Mouse (Mus musculus): ENCODE measurements around the gene Sct.
"Not testable (repeated sequence)": the region's sequence is repeated elsewhere in the genome, so short reads cannot be mapped to it uniquely, and the experiment has no call there.

Sct gene

GRCm38 (mm10) chr7:141291921-141292582 lies 13.1 kb upstream of the Sct start, which contains the start of gene Drd4:
Drd4 (plus strand) TSS chr7:141292006.
- DNase-seq (ENCODE audit: low read depth, low spot score): no peak

DNA sequence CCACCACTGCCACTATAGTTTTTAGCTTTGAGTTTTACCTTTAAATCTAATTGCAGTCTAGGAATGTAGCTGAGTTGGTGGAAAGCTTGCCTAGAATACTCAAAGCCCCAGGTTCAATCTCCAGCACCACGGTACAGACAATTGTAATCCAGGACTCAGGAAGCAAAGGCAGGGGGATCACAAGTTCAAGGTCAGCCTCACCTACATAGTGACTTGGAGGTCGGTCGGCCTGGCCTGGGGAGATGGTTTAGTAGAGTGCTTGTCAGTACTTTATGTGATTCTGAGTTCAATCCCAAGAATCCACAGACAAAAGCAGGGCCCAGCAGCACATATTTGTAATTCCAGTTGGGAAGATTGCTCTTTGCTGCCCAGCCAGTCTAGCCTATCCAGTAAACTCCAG lies 9.1 kb upstream of the Sct start:
- no peak for DNase-seq (ENCODE audit: low read depth, low spot score)

GRCm38 (mm10) chr7:141282756-141283155 lies 3.8 kb upstream of the Sct start:
- DNase-seq (ENCODE audit: low read depth, low spot score): no peak

GRCm38 (mm10) chr7:141281442-141281841 lies 2.5 kb upstream of the Sct start:
- DNase-seq (ENCODE audit: low read depth, low spot score): no peak

- DNase-seq (ENCODE audit: low read depth, low spot score): no peak
Measured at GRCm38 (mm10) chr7:141277701-141278678, 943 bp downstream of the Sct start.

DNA sequence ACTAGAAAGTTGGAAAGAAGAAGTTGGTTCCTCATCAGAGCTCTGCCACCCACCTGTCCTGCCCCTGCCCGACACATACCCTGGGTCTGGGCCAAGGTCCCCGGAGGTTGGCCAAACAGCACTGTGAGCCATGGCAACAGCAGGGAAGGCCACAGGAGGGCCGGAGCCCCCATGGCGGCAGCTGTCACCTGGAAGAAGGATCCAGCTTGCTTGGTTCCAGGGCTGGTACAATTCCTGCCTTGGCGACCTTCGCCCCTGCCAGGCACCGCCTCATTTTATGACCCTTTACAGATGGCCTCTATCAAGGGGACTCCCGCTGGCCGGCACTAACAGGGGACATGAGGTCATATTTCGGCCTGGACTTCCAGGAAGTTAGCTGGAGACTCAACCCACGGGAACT lies 2.4 kb downstream of the Sct start, which contains the start of gene Cdhr5:
Cdhr5 (minus strand) TSS at position 241 of the 400 bp plus-strand sequence.
- no peak for DNase-seq (ENCODE audit: low read depth, low spot score)

- no peak for DNase-seq (ENCODE audit: low read depth, low spot score)
Measured at GRCm38 (mm10) chr7:141275356-141275755, 3.6 kb downstream of the Sct start.

- DNase-seq (ENCODE audit: low read depth, low spot score): no peak
Measured at GRCm38 (mm10) chr7:141270631-141271030, 8.3 kb downstream of the Sct start.

- DNase-seq (ENCODE audit: low read depth, low spot score): no peak
Measured at GRCm38 (mm10) chr7:141269273-141269545, 9.7 kb downstream of the Sct start.

DNA sequence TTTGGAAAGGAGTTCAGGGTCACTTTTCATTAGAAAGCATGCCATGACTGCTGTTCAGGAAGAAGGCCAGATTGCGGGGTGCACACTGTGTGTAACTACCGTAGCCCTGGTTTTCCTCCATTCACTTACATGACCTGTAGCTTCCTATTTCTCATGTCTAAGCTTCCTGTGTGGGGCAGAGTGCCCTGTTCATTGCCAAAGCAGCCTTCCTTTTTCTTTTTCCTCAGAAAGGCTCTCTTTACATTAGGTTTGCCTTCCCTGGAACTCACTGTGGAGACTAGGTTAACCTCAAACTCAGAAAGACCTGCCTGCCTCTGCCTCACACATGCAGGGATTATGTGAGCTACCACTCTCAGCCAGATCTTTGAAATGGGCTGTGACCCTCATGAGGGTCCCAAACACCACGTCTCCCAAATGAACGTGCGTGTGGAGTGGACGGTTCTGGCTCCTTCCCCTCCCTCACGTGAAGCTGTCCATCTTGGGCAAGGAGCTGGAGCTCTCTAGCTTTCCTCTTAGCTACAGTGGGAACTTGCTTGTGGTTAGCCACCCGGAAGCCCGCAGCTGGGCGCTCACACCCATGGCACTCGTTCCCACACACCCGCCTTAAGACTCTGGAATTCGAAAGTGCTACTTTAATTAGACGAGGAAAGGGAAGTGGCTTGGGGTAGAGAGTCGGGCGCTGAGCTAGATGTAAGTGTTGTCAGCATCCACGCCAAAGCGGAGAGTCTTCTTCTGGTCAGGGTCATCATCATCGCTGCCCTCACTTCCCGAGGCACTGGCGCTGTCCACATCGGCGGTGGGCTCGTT lies 10.3 kb downstream of the Sct start:
- peak; percentile 25 for DNase-seq (ENCODE audit: low read depth, low spot score)

- peak; percentile 64 for DNase-seq (ENCODE audit: low read depth, low spot score)
Measured at GRCm38 (mm10) chr7:141265739-141266561, 13.0 kb downstream of the Sct start, which contains the start of gene Irf7. Irf7 (minus strand) TSS chr7:141266481.

- no peak for DNase-seq (ENCODE audit: low read depth, low spot score)
Measured at GRCm38 (mm10) chr7:141265411-141265738, 13.6 kb downstream of the Sct start.

- no peak for DNase-seq (ENCODE audit: low read depth, low spot score)
Measured at GRCm38 (mm10) chr7:141264761-141265410, 14.0 kb downstream of the Sct start.

- DNase-seq (ENCODE audit: low read depth, low spot score): no peak
Measured at GRCm38 (mm10) chr7:141264041-141264700, 14.8 kb downstream of the Sct start.

DNA sequence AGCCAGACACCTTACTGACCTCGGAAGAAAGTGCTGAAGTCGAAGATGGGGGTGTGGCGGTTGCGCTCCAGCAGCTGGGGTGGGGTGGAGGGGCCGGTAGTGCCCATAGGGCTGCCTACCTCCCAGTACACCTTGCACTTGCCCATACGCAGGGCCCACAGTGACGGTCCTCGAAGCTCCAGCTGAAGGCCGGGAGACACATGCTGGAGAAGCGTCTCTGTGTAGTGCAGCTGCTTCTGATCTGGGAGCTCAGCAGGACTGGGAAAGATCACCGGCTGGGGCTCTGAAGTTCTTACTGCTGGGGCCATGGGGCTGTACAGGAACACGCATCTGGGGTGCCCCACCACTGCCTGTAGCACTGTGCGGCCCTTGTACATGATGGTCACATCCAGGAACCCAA lies 15.3 kb downstream of the Sct start:
- DNase-seq (ENCODE audit: low read depth, low spot score): no peak

DNA sequence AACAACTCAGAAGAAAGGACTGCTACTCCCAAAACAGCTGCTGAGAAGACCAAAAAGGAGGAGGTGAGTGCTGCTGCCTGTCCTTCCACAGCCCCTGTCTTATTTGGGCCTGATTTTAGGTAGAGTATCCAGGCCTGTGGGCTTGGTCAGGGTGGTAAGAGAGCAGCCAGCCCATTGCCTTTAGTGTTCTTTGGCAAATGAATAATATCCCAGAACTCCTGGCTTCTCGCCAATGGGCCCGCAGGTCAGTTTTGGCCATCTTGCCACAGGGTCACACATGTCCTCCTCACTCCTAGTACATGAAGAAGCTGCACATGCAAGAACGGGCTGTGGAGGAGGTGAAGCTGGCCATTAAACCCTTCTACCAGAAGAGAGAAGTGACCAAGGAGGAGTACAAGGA lies 17.5 kb downstream of the Sct start:
- DNase-seq (ENCODE audit: low read depth, low spot score): no peak

DNA sequence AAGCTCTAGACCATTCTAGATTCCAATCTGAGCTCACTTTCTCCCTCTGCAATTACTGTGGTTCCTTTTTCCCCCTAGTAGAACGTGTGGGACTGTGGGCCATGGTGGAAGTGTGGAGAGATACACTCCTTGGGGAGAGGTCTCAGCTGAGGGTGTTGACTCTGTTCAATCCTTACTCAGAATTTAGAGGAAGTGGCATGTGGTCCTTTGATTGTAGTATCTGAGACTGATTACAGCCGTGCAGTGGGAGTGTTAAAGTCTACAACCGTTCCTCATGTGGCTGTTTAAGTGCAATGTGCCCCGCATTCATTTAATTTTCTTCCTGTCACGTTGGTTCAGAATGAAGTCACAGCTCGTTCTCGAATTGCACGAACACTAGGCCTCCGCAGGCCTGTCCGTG lies 22.8 kb downstream of the Sct start:
- no peak for DNase-seq (ENCODE audit: low read depth, low spot score)

- DNase-seq (ENCODE audit: low read depth, low spot score): not testable (repeated sequence)
Measured at GRCm38 (mm10) chr7:141250486-141250885, 28.4 kb downstream of the Sct start.

DNA sequence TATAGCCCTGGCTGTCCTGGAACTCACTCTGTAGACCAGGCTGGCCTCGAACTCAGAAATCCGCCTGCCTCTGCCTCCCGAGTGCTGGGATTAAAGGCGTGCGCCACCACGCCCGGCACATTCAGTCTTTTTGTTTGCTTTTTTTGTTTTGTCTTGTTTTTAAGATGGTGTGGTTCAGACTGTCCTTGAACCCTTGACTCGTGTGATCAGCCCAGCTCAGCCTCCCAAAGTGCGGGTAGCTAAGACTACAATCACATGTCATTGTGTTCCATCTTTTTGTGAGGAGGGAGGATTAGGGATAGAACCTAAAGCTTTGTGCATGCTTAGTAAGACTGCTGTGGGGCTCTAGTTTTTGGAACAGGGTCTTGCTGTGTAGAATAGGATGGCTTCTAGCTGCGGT lies 47.4 kb downstream of the Sct start:
- no peak for DNase-seq (ENCODE audit: low read depth, low spot score)

DNA sequence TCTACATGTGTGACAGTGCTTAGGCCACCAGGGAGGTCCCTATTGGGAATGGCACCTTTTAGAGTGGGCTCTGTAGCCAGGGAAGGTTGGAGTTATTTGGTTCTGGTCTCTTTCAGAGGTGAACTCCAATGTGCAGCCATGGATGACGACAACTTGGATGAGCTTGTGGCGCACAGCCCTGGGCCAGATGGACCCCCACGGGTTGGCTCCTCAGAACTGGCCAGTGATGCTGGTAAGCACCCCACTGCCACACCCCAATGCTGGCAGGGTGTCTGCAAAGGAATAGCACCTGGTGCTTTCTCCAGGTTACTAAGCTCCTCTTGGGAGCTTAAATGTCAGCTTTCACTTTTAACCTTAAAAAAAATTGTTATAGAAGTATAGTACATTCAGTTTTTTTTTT lies 47.8 kb downstream of the Sct start:
- no peak for DNase-seq (ENCODE audit: low read depth, low spot score)

Measured in skeletal muscle tissue, adult 2 months (tissue).